Mouse (Mus musculus) ES-Bruce4 (cell line): ENCODE measurements around the gene Tmem132d.

Source experiments
- CTCF ChIP-seq: IDR thresholded peaks from one replicate; pipeline ENCODE4 v1.8.1; 2011; ENCODE audit warnings: low read depth, low read length
- POLR2A ChIP-seq: IDR thresholded peaks from one replicate; pipeline ENCODE4 v1.8.1; 2011; ENCODE audit warnings: low read length; ENCODE audit not compliant: insufficient read depth

DNA sequence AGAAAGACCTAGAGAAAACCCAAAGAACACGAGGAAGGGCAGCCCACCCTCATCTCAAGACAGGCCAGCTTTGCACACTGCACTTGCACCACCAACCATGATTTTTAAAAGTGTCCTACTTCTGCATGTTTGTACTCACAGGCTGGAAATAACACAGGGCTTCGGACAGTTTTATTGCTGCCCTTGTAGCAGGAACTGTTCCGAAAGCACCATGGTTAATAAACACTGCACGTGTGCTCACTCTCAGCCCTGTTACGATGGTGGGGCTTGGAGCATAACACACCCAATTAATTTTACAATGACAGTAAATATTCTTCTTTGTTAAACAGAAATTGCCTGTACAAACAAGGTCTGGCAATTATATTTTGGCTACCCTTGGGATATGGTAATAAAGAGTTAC is 357.4 kb downstream of the Tmem132d start:
- TF ChIP-seq CTCF (no peak), POLR2A (no peak)
